Mouse (Mus musculus): ENCODE measurements around the gene Abhd16a. TPM values are rescaled to one million over a fixed set of nuclear protein-coding genes. Genes with fewer than 3 reads are reported as not detected.

Abhd16a gene
- polyA plus RNA-seq, 1 experiment from 2014 or later = 113 TPM

DNA sequence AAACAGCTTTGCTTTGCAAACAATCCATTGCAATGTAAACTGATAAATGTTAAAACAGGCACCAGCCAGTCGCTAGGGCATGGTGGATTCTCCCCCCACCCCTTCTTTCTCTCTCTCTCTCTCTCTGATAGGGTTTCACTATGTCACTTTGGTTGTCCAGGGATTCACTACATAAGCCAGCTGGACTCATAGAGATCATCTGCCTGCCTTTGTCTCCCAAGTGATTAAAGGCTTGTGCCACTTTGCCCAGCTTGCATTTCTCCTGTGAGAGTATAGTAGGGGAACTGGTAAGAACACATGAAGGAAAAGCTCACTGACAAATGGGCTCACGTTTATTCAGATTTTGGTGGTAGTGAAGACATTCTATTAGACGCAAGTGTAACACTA is 43.1 kb downstream of the Abhd16a start:
- Histone ChIP-seq H3K27ac (ENCODE audit: low read depth, low read length) (no peak overlapping the region), H3K4me3 (ENCODE audit: low read length) (no peak overlapping the region), H3K27me3 (replicated peaks; ENCODE audit: control insufficient read depth, insufficient read depth, low read length) (no peaks in the 10 kb centered on the region), H3K36me3 (ENCODE audit: control insufficient read depth, insufficient read depth, low read length) (no peaks in the 10 kb centered on the region), H3K9me3 (ENCODE audit: control insufficient read depth, low read length) (no peaks in the 10 kb centered on the region), H3K9ac (ENCODE audit: low read depth, low read length) (no peak overlapping the region), H3K4me1 (ENCODE audit: control insufficient read depth, insufficient read depth, low read depth, low read length) (peaks cover 19% of the 10 kb centered on the region), H3K4me2 (ENCODE audit: low read length) (no peak overlapping the region)
- 80% methylated on average over 3 of the region's 3 CpGs for WGBS
- ATAC-seq = no peak

DNA sequence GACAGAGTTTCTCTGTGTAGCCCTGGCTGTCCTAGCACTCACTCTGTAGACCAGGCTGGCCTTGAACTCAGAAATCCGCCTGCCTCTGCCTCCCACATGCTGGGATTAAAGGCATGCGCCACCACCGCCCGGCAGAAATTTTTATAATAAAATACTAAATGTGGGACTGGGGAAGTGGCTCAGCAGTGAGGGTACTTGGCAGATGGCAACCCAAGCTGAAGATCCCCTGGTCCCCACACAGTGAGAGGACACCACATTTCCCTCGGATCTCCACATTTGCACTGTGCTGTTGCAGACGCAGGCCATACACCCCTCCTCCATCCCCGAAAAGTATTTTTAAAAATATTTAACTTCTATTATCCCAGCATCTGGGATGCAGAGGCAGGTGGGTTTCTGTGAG is 44.5 kb downstream of the Abhd16a start:
- no peaks in the 10 kb centered on the region for H3K36me3 ChIP-seq (ENCODE audit: control insufficient read depth, insufficient read depth, low read length)
- H3K9me3 ChIP-seq (ENCODE audit: control insufficient read depth, low read length) = no peaks in the 10 kb centered on the region
- WGBS = 93% methylated on average over 7 of the region's 7 CpGs

DNA sequence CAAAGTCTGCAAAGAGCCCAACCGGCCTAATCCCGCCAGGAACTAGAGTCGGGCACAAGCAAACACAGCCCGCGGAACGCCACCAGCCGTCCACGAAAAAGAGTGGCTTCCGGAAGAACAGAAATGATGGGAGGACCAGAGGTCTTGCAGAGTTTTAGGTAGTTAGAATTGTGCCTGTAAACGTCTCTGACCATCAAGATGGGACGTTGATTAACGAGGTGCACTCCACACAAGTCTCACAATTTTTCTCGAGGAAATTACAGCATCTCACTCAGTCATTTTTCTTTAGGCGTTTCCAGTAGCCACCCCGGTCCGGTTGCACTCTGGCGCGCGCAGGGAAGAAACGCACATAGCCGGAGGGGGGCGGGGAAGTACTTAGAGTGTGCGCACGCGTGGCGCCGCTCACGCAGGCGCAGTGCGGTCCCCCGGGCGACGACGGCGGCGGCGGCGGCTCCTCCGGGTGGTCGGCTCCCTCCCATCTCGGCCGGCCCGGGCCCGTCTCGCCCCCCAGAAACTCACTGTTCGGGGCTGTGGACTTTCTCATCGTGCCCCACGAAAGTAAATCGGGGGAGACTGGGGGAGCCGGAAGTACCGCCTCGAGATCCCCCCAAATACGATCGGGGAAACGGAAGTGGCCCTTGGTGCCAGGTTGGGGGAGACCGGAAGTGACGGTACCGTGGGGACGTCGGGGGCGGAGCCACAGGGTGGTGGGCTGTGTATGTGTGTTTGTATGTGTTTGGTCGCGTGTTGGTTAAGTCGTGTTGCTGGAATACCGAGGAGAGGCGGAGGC is 45.9 kb downstream of the Abhd16a start, which contains the start of gene Bag6:
Bag6 (plus strand) TSS at position 378 of the 790 bp plus-strand sequence.
- under 1% methylated on average over 66 of the region's 66 CpGs for WGBS
- Histone ChIP-seq H3K9me3 (ENCODE audit: control insufficient read depth, low read length) (no peaks in the 10 kb centered on the region), H3K4me1 (ENCODE audit: control insufficient read depth, insufficient read depth, low read depth, low read length) (peaks cover 16% of the 10 kb centered on the region), H3K27me3 (replicated peaks; ENCODE audit: control insufficient read depth, insufficient read depth, low read length) (no peaks in the 10 kb centered on the region), H3K4me2 (ENCODE audit: low read length) (peak within 1 kb of the TSS; percentile 78), H3K36me3 (ENCODE audit: control insufficient read depth, insufficient read depth, low read length) (peaks cover 8% of the 10 kb centered on the region), H3K9ac (ENCODE audit: low read depth, low read length) (peak within 1 kb of the TSS; percentile 71), H3K4me3 (ENCODE audit: low read length) (peak within 1 kb of the TSS; percentile 72), H3K27ac (ENCODE audit: low read depth, low read length) (peak within 1 kb of the TSS; percentile 92)
- peak; percentile 96 for ATAC-seq

More for the DNA sequence above, 44.5 kb downstream of the Abhd16a start:
- Histone ChIP-seq H3K4me2 (ENCODE audit: low read length) (no peak overlapping the region), H3K4me1 (ENCODE audit: control insufficient read depth, insufficient read depth, low read depth, low read length) (peaks cover 18% of the 10 kb centered on the region), H3K27ac (ENCODE audit: low read depth, low read length) (no peak overlapping the region), H3K27me3 (replicated peaks; ENCODE audit: control insufficient read depth, insufficient read depth, low read length) (no peaks in the 10 kb centered on the region), H3K4me3 (ENCODE audit: low read length) (no peak overlapping the region), H3K9ac (ENCODE audit: low read depth, low read length) (no peak overlapping the region)
- ATAC-seq = no peak

DNA sequence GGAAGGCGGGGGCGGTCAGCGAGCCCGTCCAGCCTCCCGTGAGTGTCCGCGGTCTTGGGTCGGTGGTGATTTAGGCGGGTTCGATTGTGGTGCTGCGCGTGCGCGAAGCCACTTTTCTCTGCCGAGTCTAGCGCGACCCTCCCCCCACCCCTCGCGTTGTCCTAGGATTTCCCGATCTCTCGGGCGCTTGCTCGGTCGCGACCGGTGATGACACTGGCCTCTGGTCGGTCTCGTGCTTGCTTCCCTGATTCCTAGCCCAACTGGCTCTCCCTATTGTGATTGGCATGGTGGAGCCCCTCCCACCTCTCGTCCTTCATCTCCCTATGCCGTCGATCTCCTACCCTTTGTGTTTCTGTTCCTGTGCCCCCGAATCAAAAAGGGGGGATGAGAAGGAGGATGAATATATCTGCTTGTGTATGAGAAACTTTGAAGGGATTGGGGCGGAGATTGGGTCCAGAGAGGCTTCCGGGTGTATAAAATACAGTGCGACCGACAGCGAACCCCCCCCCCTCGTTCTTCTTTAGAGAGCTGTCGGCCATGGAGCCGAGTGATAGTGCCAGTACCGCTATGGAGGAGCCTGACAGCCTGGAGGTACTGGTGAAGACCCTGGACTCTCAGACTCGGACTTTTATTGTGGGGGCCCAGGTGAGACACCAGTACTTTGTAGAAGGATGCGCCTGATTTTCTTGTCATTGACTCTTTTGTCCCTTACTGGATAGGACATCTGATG is 46.7 kb downstream of the Abhd16a start:
- H3K9me3 ChIP-seq (ENCODE audit: control insufficient read depth, low read length) = no peaks in the 10 kb centered on the region
- peak overlapping the region; percentile 72 for H3K4me3 ChIP-seq (ENCODE audit: low read length)
- peak overlapping the region; percentile 78 for H3K4me2 ChIP-seq (ENCODE audit: low read length)
- no peaks in the 10 kb centered on the region for H3K27me3 ChIP-seq (replicated peaks; ENCODE audit: control insufficient read depth, insufficient read depth, low read length)
- H3K27ac ChIP-seq (ENCODE audit: low read depth, low read length) = peak overlapping the region; percentile 92
- peak; percentile 62 for ATAC-seq
- peaks cover 15% of the 10 kb centered on the region for H3K36me3 ChIP-seq (ENCODE audit: control insufficient read depth, insufficient read depth, low read length)
- WGBS = under 1% methylated on average over 42 of the region's 43 CpGs
- peaks cover 16% of the 10 kb centered on the region for H3K4me1 ChIP-seq (ENCODE audit: control insufficient read depth, insufficient read depth, low read depth, low read length)
- H3K9ac ChIP-seq (ENCODE audit: low read depth, low read length) = peak overlapping the region; percentile 71

DNA sequence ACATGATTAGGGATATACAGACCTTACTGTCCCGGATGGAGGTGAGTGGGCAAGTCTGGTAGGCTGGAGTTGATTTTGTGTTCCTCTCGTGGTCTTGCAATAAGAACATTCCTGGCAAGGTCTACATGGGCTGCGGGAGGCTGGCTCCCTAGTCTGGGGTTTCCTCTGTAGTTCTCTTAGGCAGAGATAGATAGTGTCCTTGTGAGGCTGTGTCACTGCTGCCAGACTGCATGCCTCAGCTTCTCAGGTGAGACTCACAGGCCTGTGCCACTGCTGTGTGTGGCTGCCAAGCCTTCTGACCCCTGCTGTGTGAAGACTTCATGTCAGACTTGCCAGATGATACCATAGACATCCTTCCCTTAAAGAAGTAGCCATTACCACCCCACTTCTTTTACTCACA is 50.2 kb downstream of the Abhd16a start:
- Histone ChIP-seq H3K4me3 (ENCODE audit: low read length) (no peak overlapping the region), H3K36me3 (ENCODE audit: control insufficient read depth, insufficient read depth, low read length) (peaks cover 49% of the 10 kb centered on the region), H3K27me3 (replicated peaks; ENCODE audit: control insufficient read depth, insufficient read depth, low read length) (no peaks in the 10 kb centered on the region), H3K27ac (ENCODE audit: low read depth, low read length) (no peak overlapping the region), H3K4me1 (ENCODE audit: control insufficient read depth, insufficient read depth, low read depth, low read length) (peaks cover 16% of the 10 kb centered on the region), H3K4me2 (ENCODE audit: low read length) (no peak overlapping the region), H3K9me3 (ENCODE audit: control insufficient read depth, low read length) (peaks cover 3% of the 10 kb centered on the region; the same call in 1 of the 2 replicates), H3K9ac (ENCODE audit: low read depth, low read length) (no peak overlapping the region)
- WGBS = 86% methylated on average over 3 of the region's 3 CpGs
- ATAC-seq = no peak

DNA sequence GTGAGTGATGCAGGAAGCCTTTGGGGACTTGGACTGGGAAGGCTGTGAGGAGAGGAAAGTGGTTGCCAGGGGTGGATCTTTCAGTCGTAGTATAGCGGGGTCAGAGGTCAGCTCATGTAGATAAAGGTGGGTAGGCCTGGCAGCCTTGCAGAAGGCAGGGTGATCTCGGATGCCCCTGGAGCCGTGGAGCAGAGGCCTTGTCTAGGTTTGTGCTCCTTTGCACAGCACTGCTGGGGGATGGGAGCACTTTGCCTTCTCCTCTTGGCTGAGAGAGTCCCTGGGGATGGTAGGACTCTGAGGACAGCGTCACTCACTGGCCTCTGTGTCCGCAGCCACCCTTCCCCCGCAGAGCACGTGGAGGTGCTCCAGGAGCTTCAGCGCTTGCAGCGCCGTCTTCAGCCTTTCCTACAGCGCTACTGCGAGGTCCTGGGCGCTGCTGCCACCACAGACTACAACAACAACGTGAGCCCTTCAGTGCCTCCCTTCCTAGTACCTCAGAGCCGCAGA is 51.5 kb downstream of the Abhd16a start:
- WGBS = 75% methylated on average over 16 of the region's 16 CpGs
- no peak overlapping the region for H3K4me3 ChIP-seq (ENCODE audit: low read length)

DNA sequence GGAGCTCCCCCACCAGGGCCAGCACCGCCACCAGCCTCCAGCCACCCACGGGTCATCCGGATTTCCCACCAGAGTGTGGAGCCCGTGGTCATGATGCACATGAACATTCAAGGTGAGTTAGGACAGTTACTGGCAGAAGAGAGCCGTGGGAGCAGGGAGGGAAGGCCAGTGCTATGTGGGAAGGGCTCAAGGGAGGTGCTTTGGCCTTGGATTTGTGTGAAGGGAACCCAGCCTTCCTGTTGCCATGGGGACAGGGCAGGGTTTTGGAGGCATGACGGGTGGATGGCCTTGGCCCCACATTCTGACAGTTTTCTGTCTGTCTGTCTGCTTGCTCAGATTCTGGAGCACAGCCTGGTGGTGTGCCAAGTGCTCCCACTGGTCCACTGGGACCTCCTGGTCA is 52.9 kb downstream of the Abhd16a start:
- no peak for ATAC-seq
- WGBS = 94% methylated on average over 6 of the region's 6 CpGs
- peaks cover 76% of the 10 kb centered on the region for H3K36me3 ChIP-seq (ENCODE audit: control insufficient read depth, insufficient read depth, low read length)

More for the DNA sequence above, 51.5 kb downstream of the Abhd16a start:
- Histone ChIP-seq H3K9ac (ENCODE audit: low read depth, low read length) (no peak overlapping the region), H3K27ac (ENCODE audit: low read depth, low read length) (no peak overlapping the region), H3K27me3 (replicated peaks; ENCODE audit: control insufficient read depth, insufficient read depth, low read length) (no peaks in the 10 kb centered on the region), H3K9me3 (ENCODE audit: control insufficient read depth, low read length) (peaks cover 3% of the 10 kb centered on the region; the same call in 1 of the 2 replicates), H3K4me1 (ENCODE audit: control insufficient read depth, insufficient read depth, low read depth, low read length) (peaks cover 16% of the 10 kb centered on the region), H3K4me2 (ENCODE audit: low read length) (no peak overlapping the region), H3K36me3 (ENCODE audit: control insufficient read depth, insufficient read depth, low read length) (peaks cover 62% of the 10 kb centered on the region)
- ATAC-seq = no peak

DNA sequence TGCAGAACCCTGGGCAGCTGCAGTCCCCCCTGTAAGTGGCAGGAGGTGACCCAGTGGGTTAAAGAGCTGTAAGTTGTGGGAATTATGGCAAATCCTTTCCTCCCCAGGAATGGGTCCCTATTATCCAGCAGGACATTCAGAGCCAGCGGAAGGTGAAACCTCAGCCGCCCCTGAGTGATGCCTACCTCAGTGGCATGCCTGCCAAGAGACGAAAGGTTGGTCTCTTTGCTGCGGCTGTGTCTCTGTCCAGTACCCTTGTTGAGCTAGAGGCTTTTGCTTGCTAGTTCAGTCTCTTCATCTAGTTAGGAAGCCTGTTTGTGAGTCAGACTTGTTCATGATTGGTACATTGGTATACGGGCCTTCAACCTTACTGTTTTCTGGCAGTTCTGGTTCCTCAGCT is 57.1 kb downstream of the Abhd16a start:
- ATAC-seq = no peak
- H3K4me2 ChIP-seq (ENCODE audit: low read length) = no peak overlapping the region
- no peak overlapping the region for H3K9ac ChIP-seq (ENCODE audit: low read depth, low read length)
- H3K4me3 ChIP-seq (ENCODE audit: low read length) = no peak overlapping the region
- peaks cover 90% of the 10 kb centered on the region for H3K36me3 ChIP-seq (ENCODE audit: control insufficient read depth, insufficient read depth, low read length)
- H3K9me3 ChIP-seq (ENCODE audit: control insufficient read depth, low read length) = peaks cover 3% of the 10 kb centered on the region; the same call in 1 of the 2 replicates
- no peaks in the 10 kb centered on the region for H3K4me1 ChIP-seq (ENCODE audit: control insufficient read depth, insufficient read depth, low read depth, low read length)
- H3K27me3 ChIP-seq (replicated peaks; ENCODE audit: control insufficient read depth, insufficient read depth, low read length) = no peaks in the 10 kb centered on the region
- 90% methylated on average over 5 of the region's 5 CpGs for WGBS
- H3K27ac ChIP-seq (ENCODE audit: low read depth, low read length) = no peak overlapping the region

More for the DNA sequence above, 52.9 kb downstream of the Abhd16a start:
- Histone ChIP-seq H3K27me3 (replicated peaks; ENCODE audit: control insufficient read depth, insufficient read depth, low read length) (no peaks in the 10 kb centered on the region), H3K9ac (ENCODE audit: low read depth, low read length) (no peak overlapping the region), H3K4me3 (ENCODE audit: low read length) (no peak overlapping the region), H3K4me1 (ENCODE audit: control insufficient read depth, insufficient read depth, low read depth, low read length) (peaks cover 8% of the 10 kb centered on the region), H3K9me3 (ENCODE audit: control insufficient read depth, low read length) (peaks cover 3% of the 10 kb centered on the region; the same call in 1 of the 2 replicates), H3K4me2 (ENCODE audit: low read length) (no peak overlapping the region), H3K27ac (ENCODE audit: low read depth, low read length) (no peak overlapping the region)

DNA sequence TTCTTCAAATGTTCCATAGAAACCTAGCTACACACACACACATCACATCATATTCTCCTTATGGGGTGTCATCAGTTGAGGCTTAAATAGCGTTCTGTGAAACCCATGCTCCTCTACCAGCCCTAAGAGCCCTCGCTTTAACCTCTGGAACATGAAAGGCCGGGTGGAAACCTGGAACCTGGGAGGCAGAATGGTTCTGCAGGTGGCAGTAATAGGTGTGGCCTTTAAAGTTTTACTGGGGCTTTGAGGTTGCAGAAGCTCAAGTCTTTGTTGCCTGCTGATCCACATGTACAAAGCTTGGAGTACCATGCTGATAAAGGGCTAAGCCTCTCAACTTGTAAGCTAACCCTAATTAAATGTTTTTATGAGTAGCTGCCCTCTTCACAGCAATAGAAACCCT is 58.3 kb downstream of the Abhd16a start:
- Histone ChIP-seq H3K27me3 (replicated peaks; ENCODE audit: control insufficient read depth, insufficient read depth, low read length) (no peaks in the 10 kb centered on the region), H3K4me2 (ENCODE audit: low read length) (no peak overlapping the region), H3K27ac (ENCODE audit: low read depth, low read length) (no peak overlapping the region), H3K9me3 (ENCODE audit: control insufficient read depth, low read length) (peaks cover 3% of the 10 kb centered on the region; the same call in 1 of the 2 replicates), H3K4me3 (ENCODE audit: low read length) (no peak overlapping the region), H3K36me3 (ENCODE audit: control insufficient read depth, insufficient read depth, low read length) (peaks cover 88% of the 10 kb centered on the region), H3K4me1 (ENCODE audit: control insufficient read depth, insufficient read depth, low read depth, low read length) (no peaks in the 10 kb centered on the region), H3K9ac (ENCODE audit: low read depth, low read length) (no peak overlapping the region)
- ATAC-seq = no peak
- WGBS = 63% methylated on average over 3 of the region's 3 CpGs

Data from hindbrain, embryonic 16.5 days (tissue).